Mouse (Mus musculus): ENCODE data around the gene Pafah1b2. TPM values are rescaled to one million over a fixed set of nuclear protein-coding genes. Genes with fewer than 3 reads are reported as not detected.

The Pafah1b2 gene
- polyA plus RNA-seq, 1 experiment from 2014 or later, result 148 TPM

DNA sequence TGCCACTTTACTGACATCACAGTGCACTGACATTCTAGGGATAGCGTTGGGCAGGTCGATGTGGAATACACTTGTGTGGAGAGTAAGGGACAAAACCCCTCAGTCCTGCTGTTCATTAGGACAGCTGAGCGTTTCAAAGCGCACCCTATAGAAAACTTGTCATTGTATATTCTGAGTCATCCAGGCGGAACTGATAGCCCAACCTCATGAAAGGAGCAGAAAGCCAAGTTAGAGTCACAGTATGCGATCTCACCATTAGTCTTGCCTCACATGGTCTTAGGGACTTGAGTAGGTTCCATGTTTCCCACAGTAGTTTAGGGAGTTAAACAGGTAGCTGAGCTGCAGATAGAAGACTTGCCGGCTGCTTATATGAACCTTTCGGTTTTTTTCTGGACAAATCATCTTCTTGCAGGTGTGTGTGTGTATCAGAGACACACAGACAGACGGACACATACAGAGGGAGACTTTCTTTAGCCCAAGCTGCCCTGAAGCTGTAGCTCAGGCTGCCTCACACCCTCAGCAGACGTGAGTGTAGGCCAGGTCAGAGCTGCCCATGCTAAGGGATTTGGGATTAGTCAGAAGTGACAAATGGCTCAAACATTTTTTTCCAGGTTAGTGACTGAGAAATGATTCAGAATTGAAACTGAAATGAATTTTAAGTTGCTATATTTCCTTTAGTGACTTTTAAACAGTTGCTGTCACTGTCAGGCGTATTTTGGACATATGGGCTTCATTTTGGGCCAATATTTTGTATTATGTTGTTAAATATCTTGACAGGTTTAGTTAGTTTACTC lies 34.4 kb upstream of the Pafah1b2 start:
- Histone ChIP-seq H3K4me1 (ENCODE audit: control insufficient read depth in 2 of 2, insufficient read depth in 2 of 2, low read length in 2 of 2) (peaks cover 10 to 20% of the 10 kb centered on the region in 2 experiments), H3K9ac (ENCODE audit: low read length) (no peak overlapping the region), H3K27ac (replicated peaks in 1 of 2; ENCODE audit: control insufficient read depth in 1 of 2, insufficient read depth in 1 of 2, low read depth in 2 of 2, low read length in 2 of 2) (no peak overlapping the region), H3K4me2 (ENCODE audit: low read length) (no peak overlapping the region), H3K9me3 (ENCODE audit: control insufficient read depth, low read length) (no peaks in the 10 kb centered on the region), H3K4me3 (ENCODE audit: control insufficient read depth in 1 of 2, insufficient read depth in 1 of 2, low read depth in 1 of 2, low read length in 2 of 2) (no peak overlapping the region), H3K27me3 (ENCODE audit: control insufficient read depth, insufficient read depth, low read length) (no peaks in the 10 kb centered on the region), H3K36me3 (ENCODE audit: control insufficient read depth, insufficient read depth, low read length) (no peaks in the 10 kb centered on the region)
- no peak for ATAC-seq (ENCODE audit: insufficient number of reproducible peaks, insufficient read depth, low FRiP score, low read depth)
- 70% methylated on average over 11 of the region's 11 CpGs for WGBS

DNA sequence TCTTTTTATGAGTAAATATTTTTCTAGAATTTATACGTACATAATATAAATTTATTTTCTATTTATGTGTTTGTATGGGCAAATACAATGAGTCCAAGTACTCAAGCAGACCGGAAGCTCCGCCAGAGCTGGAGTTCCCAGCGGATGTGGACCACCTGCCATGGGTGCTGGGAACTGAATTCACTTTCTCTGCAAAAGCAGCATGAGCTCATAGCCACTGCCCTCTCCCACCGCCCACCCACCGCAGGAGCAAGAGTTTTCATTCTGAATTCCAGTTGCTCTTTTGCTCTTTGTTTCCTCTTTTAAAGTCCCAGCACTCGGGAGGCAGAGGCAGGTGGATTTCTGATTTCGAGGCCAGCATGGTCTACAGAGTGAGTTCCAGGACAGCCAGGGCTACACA lies 31.1 kb upstream of the Pafah1b2 start:
- 92% methylated on average over 8 of the region's 8 CpGs for WGBS
- Histone ChIP-seq H3K4me3 (ENCODE audit: control insufficient read depth in 1 of 2, insufficient read depth in 1 of 2, low read depth in 1 of 2, low read length in 2 of 2) (no peak overlapping the region), H3K4me1 (ENCODE audit: control insufficient read depth in 2 of 2, insufficient read depth in 2 of 2, low read length in 2 of 2) (peaks cover 5 to 16% of the 10 kb centered on the region in 2 experiments; a peak in 3 of 4 replicates), H3K27ac (replicated peaks in 1 of 2; ENCODE audit: control insufficient read depth in 1 of 2, insufficient read depth in 1 of 2, low read depth in 2 of 2, low read length in 2 of 2) (no peak overlapping the region), H3K27me3 (ENCODE audit: control insufficient read depth, insufficient read depth, low read length) (no peaks in the 10 kb centered on the region), H3K9ac (ENCODE audit: low read length) (no peak overlapping the region), H3K9me3 (ENCODE audit: control insufficient read depth, low read length) (no peaks in the 10 kb centered on the region), H3K36me3 (ENCODE audit: control insufficient read depth, insufficient read depth, low read length) (no peaks in the 10 kb centered on the region), H3K4me2 (ENCODE audit: low read length) (no peak overlapping the region)
- ATAC-seq (ENCODE audit: insufficient number of reproducible peaks, insufficient read depth, low FRiP score, low read depth), result no peak

DNA sequence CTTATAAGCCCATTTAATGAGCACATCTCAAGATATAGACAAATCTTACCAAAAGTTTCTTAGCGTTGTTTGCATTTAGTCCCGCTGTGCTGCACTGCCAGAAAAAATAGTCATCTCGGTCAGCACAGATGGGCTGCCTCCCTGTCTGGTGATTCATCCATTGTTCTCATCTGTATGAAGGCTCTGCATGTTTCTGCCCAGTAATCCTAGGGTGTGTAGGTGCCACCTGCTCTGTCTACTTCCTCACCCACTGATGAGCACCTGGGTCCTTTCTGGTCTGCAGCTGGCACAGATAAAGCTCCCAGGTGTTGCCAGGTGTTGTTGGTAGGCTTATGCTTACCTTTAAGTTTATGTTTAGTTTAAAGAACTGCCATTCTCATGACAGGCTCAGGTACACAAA lies 29.9 kb upstream of the Pafah1b2 start:
- H3K27ac ChIP-seq (replicated peaks in 1 of 2; ENCODE audit: control insufficient read depth in 1 of 2, insufficient read depth in 1 of 2, low read depth in 2 of 2, low read length in 2 of 2), result no peak overlapping the region
- 73% methylated on average over 3 of the region's 3 CpGs for WGBS
- H3K9me3 ChIP-seq (ENCODE audit: control insufficient read depth, low read length), result no peaks in the 10 kb centered on the region
- ATAC-seq (ENCODE audit: insufficient number of reproducible peaks, insufficient read depth, low FRiP score, low read depth), result no peak
- H3K27me3 ChIP-seq (ENCODE audit: control insufficient read depth, insufficient read depth, low read length), result no peaks in the 10 kb centered on the region
- H3K4me1 ChIP-seq (ENCODE audit: control insufficient read depth in 2 of 2, insufficient read depth in 2 of 2, low read length in 2 of 2), result peaks cover 5 to 16% of the 10 kb centered on the region in 2 experiments; a peak in 3 of 4 replicates
- no peaks in the 10 kb centered on the region for H3K36me3 ChIP-seq (ENCODE audit: control insufficient read depth, insufficient read depth, low read length)
- no peak overlapping the region for H3K9ac ChIP-seq (ENCODE audit: low read length)
- no peak overlapping the region for H3K4me2 ChIP-seq (ENCODE audit: low read length)
- H3K4me3 ChIP-seq (ENCODE audit: control insufficient read depth in 1 of 2, insufficient read depth in 1 of 2, low read depth in 1 of 2, low read length in 2 of 2), result no peak overlapping the region

DNA sequence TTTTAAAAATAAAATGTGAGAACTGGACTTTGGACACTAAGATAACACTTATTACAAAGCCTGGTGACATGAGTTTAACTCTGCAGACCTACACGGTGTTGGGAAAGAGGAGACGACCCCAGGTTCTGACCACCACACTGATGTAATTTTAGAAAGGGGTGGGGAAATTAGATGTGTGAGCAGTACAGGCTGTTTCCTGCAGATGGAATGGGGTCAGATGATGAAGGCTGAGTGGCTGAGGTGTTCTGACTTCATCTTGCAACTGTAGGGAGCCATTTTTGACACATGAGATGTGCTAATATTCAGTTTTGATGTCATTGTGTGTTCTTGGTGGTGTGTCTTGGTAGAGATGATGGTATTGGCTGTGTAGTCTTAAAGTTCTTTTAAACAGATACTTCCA lies 28.7 kb upstream of the Pafah1b2 start:
- H3K4me2 ChIP-seq (ENCODE audit: low read length), result no peak overlapping the region
- H3K36me3 ChIP-seq (ENCODE audit: control insufficient read depth, insufficient read depth, low read length), result no peaks in the 10 kb centered on the region
- H3K27ac ChIP-seq (replicated peaks in 1 of 2; ENCODE audit: control insufficient read depth in 1 of 2, insufficient read depth in 1 of 2, low read depth in 2 of 2, low read length in 2 of 2), result no peak overlapping the region
- ATAC-seq (ENCODE audit: insufficient number of reproducible peaks, insufficient read depth, low FRiP score, low read depth), result no peak
- H3K4me1 ChIP-seq (ENCODE audit: control insufficient read depth in 2 of 2, insufficient read depth in 2 of 2, low read length in 2 of 2), result peaks cover 3 to 9% of the 10 kb centered on the region in 2 experiments; a peak in 3 of 4 replicates
- H3K9ac ChIP-seq (ENCODE audit: low read length), result no peak overlapping the region
- no peaks in the 10 kb centered on the region for H3K9me3 ChIP-seq (ENCODE audit: control insufficient read depth, low read length)
- no peaks in the 10 kb centered on the region for H3K27me3 ChIP-seq (ENCODE audit: control insufficient read depth, insufficient read depth, low read length)
- WGBS, result 65% methylated on average over 2 of the region's 2 CpGs
- H3K4me3 ChIP-seq (ENCODE audit: control insufficient read depth in 1 of 2, insufficient read depth in 1 of 2, low read depth in 1 of 2, low read length in 2 of 2), result no peak overlapping the region

DNA sequence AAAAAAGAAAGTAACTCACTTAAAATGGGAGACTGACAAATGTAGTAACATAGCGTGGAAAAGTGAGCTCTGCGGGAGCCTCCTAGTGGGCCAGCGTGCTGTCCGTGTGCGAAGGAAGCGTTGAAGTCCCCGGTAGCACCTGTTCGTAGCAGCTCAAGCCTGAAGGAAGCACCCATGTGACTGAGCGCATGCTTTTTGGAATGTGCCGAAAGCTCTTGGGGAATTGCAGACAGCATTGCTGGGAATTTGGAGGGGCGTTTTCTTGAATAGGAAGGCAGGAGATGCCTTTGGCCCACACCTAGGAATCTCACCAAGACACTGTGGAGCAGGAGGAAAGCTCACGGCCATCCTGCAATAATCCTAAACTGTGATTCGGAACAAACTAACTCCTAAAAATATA lies 26.3 kb upstream of the Pafah1b2 start:
- no peak for ATAC-seq (ENCODE audit: insufficient number of reproducible peaks, insufficient read depth, low FRiP score, low read depth)
- 74% methylated on average over 13 of the region's 13 CpGs for WGBS
- H3K27ac ChIP-seq (replicated peaks in 1 of 2; ENCODE audit: control insufficient read depth in 1 of 2, insufficient read depth in 1 of 2, low read depth in 2 of 2, low read length in 2 of 2), result no peak overlapping the region
- no peaks in the 10 kb centered on the region for H3K27me3 ChIP-seq (ENCODE audit: control insufficient read depth, insufficient read depth, low read length)
- no peaks in the 10 kb centered on the region for H3K36me3 ChIP-seq (ENCODE audit: control insufficient read depth, insufficient read depth, low read length)
- H3K4me1 ChIP-seq (ENCODE audit: control insufficient read depth in 2 of 2, insufficient read depth in 2 of 2, low read length in 2 of 2), result peaks cover 11 to 22% of the 10 kb centered on the region in 2 experiments
- no peak overlapping the region for H3K4me2 ChIP-seq (ENCODE audit: low read length)
- H3K9ac ChIP-seq (ENCODE audit: low read length), result no peak overlapping the region
- H3K4me3 ChIP-seq (ENCODE audit: control insufficient read depth in 1 of 2, insufficient read depth in 1 of 2, low read depth in 1 of 2, low read length in 2 of 2), result no peak overlapping the region
- no peaks in the 10 kb centered on the region for H3K9me3 ChIP-seq (ENCODE audit: control insufficient read depth, low read length)

DNA sequence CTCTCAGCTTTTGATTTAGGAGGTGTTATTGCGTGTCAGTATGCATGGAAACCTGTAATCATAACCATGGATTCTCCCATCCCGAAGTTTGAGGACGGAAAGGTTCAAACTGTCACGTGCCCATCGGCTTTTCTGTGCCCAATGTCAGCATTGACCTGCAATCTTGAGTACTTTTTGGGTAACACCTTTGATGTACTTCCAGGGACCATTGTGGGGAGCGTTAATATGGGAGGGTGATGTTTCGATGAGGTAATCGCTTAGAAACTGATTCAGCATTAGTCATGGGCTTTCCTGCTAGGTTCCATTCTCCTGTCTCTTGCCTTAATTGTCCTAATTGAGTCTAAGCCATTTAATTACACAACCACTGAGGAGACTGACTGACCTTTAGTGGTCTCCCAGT lies 24.4 kb upstream of the Pafah1b2 start:
- no peak overlapping the region for H3K27ac ChIP-seq (replicated peaks in 1 of 2; ENCODE audit: control insufficient read depth in 1 of 2, insufficient read depth in 1 of 2, low read depth in 2 of 2, low read length in 2 of 2)
- WGBS, result 96% methylated on average over 8 of the region's 8 CpGs
- H3K4me3 ChIP-seq (ENCODE audit: control insufficient read depth in 1 of 2, insufficient read depth in 1 of 2, low read depth in 1 of 2, low read length in 2 of 2), result no peak overlapping the region
- no peaks in the 10 kb centered on the region for H3K9me3 ChIP-seq (ENCODE audit: control insufficient read depth, low read length)
- no peak for ATAC-seq (ENCODE audit: insufficient number of reproducible peaks, insufficient read depth, low FRiP score, low read depth)
- no peak overlapping the region for H3K4me2 ChIP-seq (ENCODE audit: low read length)
- peaks cover 27 to 38% of the 10 kb centered on the region in 2 experiments for H3K4me1 ChIP-seq (ENCODE audit: control insufficient read depth in 2 of 2, insufficient read depth in 2 of 2, low read length in 2 of 2)
- no peak overlapping the region for H3K9ac ChIP-seq (ENCODE audit: low read length)
- H3K27me3 ChIP-seq (ENCODE audit: control insufficient read depth, insufficient read depth, low read length), result no peaks in the 10 kb centered on the region
- H3K36me3 ChIP-seq (ENCODE audit: control insufficient read depth, insufficient read depth, low read length), result no peaks in the 10 kb centered on the region

DNA sequence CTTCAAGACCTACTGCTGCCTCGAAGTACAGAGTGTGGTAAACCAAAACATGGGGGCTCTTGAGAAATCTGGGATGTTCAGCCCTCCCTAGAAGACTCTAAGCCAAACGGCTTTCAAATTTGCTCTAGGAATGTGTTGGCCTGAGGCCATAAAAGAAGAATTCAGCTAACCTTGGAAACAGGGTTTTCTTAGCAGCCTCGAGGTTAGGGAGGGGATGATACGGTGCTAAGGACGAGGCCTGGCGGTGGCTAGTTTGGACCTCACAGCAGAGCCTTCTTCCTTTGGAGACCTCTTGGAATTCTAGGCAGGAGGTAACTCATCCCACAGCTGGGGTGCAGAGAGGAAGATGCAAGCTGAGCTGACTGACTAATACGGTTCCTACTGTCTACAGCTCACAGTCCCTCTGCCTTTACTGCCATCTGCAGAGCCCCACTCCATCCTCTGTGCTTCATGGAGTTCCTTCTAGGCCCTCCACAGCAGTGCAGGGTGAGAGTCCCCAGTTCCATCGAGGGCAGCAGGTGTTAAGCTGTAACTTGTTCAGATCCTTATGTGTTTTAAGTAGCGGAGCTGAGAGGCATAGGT lies 22.9 kb upstream of the Pafah1b2 start:
- H3K27me3 ChIP-seq (ENCODE audit: control insufficient read depth, insufficient read depth, low read length), result no peaks in the 10 kb centered on the region
- H3K4me3 ChIP-seq (ENCODE audit: control insufficient read depth in 1 of 2, insufficient read depth in 1 of 2, low read depth in 1 of 2, low read length in 2 of 2), result no peak overlapping the region
- H3K9ac ChIP-seq (ENCODE audit: low read length), result no peak overlapping the region
- H3K27ac ChIP-seq (replicated peaks in 1 of 2; ENCODE audit: control insufficient read depth in 1 of 2, insufficient read depth in 1 of 2, low read depth in 2 of 2, low read length in 2 of 2), result no peak overlapping the region
- no peak for ATAC-seq (ENCODE audit: insufficient number of reproducible peaks, insufficient read depth, low FRiP score, low read depth)
- no peaks in the 10 kb centered on the region for H3K9me3 ChIP-seq (ENCODE audit: control insufficient read depth, low read length)
- H3K4me2 ChIP-seq (ENCODE audit: low read length), result no peak overlapping the region
- WGBS, result 53% methylated on average over 9 of the region's 9 CpGs
- no peaks in the 10 kb centered on the region for H3K36me3 ChIP-seq (ENCODE audit: control insufficient read depth, insufficient read depth, low read length)
- H3K4me1 ChIP-seq (ENCODE audit: control insufficient read depth in 2 of 2, insufficient read depth in 2 of 2, low read length in 2 of 2), result peaks cover 33 to 52% of the 10 kb centered on the region in 2 experiments
